In genomic region chr17:29801358-29801757, GRCm38 (mm10) we compare ENCODE assay signal across 9 mouse cellular contexts.
DNase-seq lines count a peak whose midpoint lies in the region; ATAC-seq and TF ChIP-seq lines count a peak whose summit lies in the region.
"Had no signal": no experiment of that assay in that cellular context is flagged by ENCODE, and none has a peak within 500 bp of the region (broad histone marks: within the 10 kb centered on the region; RNA-seq: fewer than 3 reads in every experiment).

No protein-coding gene starts in this region.

- H3K27ac ChIP-seq in heart, adult 2 months, result no peak overlapping the region
- no peak overlapping the region for H3K27ac ChIP-seq in thymus, adult 2 months (ENCODE audit: control insufficient read depth, insufficient read depth, low read length)
- H3K27ac ChIP-seq: limb, embryonic 13.5 days had no signal

- DNase-seq in heart, adult 2 months, result peak; percentile 41 to 69
- no peak for DNase-seq in heart, adult 9 months (ENCODE audit: low spot score in 2 of 2)
- DNase-seq in 416B (ENCODE audit: low read depth), result peak; percentile 36
- peak; percentile 81 for DNase-seq in adrenal gland, adult 2 months
- peak; percentile 73 for DNase-seq in embryo, embryonic 10 days (ENCODE audit: low spot score)
- DNase-seq in kidney, postnatal 10 days, result peak; percentile 83
- peak; percentile 69 for DNase-seq in thymus, adult 2 months

- intact Hi-C loops in heart, adult 2 months (cut with DNase I), result no loop called here

- H3K27me3 ChIP-seq in heart, adult 2 months (ENCODE audit: control insufficient read depth, insufficient read depth, low read length), result no peaks in the 10 kb centered on the region
- no peaks in the 10 kb centered on the region for H3K27me3 ChIP-seq in thymus, adult 2 months (ENCODE audit: control insufficient read depth, insufficient read depth, low read length)
- H3K27me3 ChIP-seq: limb, embryonic 13.5 days had no signal

- no peak for TF ChIP-seq POLR2A in heart, adult 2 months (IDR thresholded peaks at IDR 0.05; ENCODE audit: insufficient read depth, low read depth, low read length)
- no peak for TF ChIP-seq POLR2A in thymus, adult 2 months (IDR thresholded peaks at IDR 0.05; ENCODE audit: control insufficient read depth, extremely low read depth, insufficient read depth, low read length, poor library complexity)

- TF ChIP-seq CTCF in heart, adult 2 months (IDR thresholded peaks at IDR 0.05), result peak; percentile 77
- peak; percentile 51; the same call in 1 of the 2 replicates for TF ChIP-seq CTCF in thymus, adult 2 months (IDR thresholded peaks at IDR 0.05; ENCODE audit: borderline replicate concordance, control insufficient read depth, extremely low read depth, insufficient read depth, low read length, poor library complexity)

- H3K79me2 ChIP-seq in heart, adult 2 months (replicated peaks; ENCODE audit: control insufficient read depth, insufficient read depth, low read length), result no peaks in the 10 kb centered on the region

- H3K36me3 ChIP-seq in heart, adult 2 months (ENCODE audit: control insufficient read depth, insufficient read depth, low read length), result no peaks in the 10 kb centered on the region
- H3K36me3 ChIP-seq in thymus, adult 2 months (ENCODE audit: control insufficient read depth, insufficient read depth, low read length), result no peaks in the 10 kb centered on the region
- H3K36me3 ChIP-seq: limb, embryonic 13.5 days had no signal

- no peak overlapping the region for H3K9ac ChIP-seq in heart, adult 2 months (ENCODE audit: low read depth, low read length)
- H3K9ac ChIP-seq: limb, embryonic 13.5 days had no signal

- TF ChIP-seq EP300 in heart, adult 2 months (IDR thresholded peaks at IDR 0.05; ENCODE audit: insufficient read depth, low read depth, low read length), result no peak

- no peak overlapping the region for H3K4me3 ChIP-seq in heart, adult 2 months
- H3K4me3 ChIP-seq in thymus, adult 2 months (ENCODE audit: control insufficient read depth, insufficient read depth, low read length), result no peak overlapping the region
- H3K4me3 ChIP-seq: limb, embryonic 13.5 days had no signal

- peak; percentile 75 for ATAC-seq in megakaryocyte-erythroid progenitor cell, adult 5-6 weeks (replicated peaks; ENCODE audit: low FRiP score, low TSS enrichment, poor library complexity, severe bottlenecking)

- 31% methylated on average over 4 of the region's 4 CpGs for WGBS in heart, adult 2 months
- WGBS in thymus, adult 2 months, result 41% methylated on average over 4 of the region's 4 CpGs

- H3K4me1 ChIP-seq in heart, adult 2 months (ENCODE audit: control insufficient read depth, insufficient read depth, low read length), result no peaks in the 10 kb centered on the region
- peaks cover 15% of the 10 kb centered on the region for H3K4me1 ChIP-seq in thymus, adult 2 months (replicated peaks; ENCODE audit: control insufficient read depth, insufficient read depth, low read length)

Comparison
In these comparisons a context has a peak if more than half of its experiments do, and no peak if none do; other contexts are left out.
1. DNase-seq: peak in heart, adult 2 months (2 of 2), 416B (single experiment), adrenal gland, adult 2 months (single experiment), embryo, embryonic 10 days (single experiment), kidney, postnatal 10 days (single experiment) and thymus, adult 2 months (single experiment); none in heart, adult 9 months (0 of 2).